Mouse (Mus musculus) lung, adult 2 months (tissue): Measurements from ENCODE around the gene Ptprq.

Experiments used
- CTCF ChIP-seq: fragments of 200-500 bp; IDR thresholded peaks from 2 replicates; pipeline ENCODE4 v1.5.1; 2011; ENCODE audit warnings: mild to moderate bottlenecking, low read length, control low read depth; ENCODE audit not compliant: insufficient read depth
- POLR2A ChIP-seq: fragments of 200-500 bp; IDR thresholded peaks from 2 replicates; pipeline ENCODE4 v1.6.1; 2011; ENCODE audit warnings: low read depth, mild to moderate bottlenecking, control low read depth, low read length, borderline replicate concordance; ENCODE audit errors: extremely low read depth

GRCm38 (mm10) chr10:107649687-107650086 lies 70.2 kb downstream of the Ptprq start:
- TF ChIP-seq CTCF (no peak), POLR2A (no peak)
